Mouse (Mus musculus): Measurements from ENCODE around the gene Fgd3. TPM values are rescaled to one million over a fixed set of nuclear protein-coding genes. Genes with fewer than 3 reads are reported as not detected.

The Fgd3 gene
- polyA plus RNA-seq, 1 experiment: 0.37 TPM

DNA sequence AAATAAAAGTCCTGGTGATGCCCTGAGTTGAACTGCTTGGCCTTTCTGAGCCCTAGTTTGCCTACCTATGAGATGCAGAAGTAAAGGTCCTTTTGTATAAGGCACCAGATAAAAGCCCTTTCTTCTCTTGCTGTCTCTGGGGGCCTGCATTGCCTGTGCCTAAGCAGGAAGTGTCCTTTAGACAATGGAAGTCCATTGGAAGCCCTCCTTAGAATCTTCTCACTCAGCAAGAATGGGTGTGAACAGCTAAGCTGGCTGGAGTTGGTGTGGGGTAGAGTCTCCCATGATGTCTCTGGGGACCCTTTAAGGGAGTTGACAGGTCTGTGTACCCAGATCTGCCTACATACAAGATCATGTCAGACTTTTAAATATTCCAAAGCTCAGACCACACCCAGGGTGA lies 33.3 kb upstream of the Fgd3 start:
- Histone ChIP-seq H3K27ac (ENCODE audit: insufficient read depth, low read length) (no peak overlapping the region), H3K9ac (ENCODE audit: low read depth, poor library complexity, severe bottlenecking) (no peak overlapping the region), H3K9me3 (replicated peaks; ENCODE audit: control insufficient read depth, insufficient read depth, low read length, poor library complexity, severe bottlenecking) (no peaks in the 10 kb centered on the region), H3K4me3 (ENCODE audit: low read depth, low read length) (no peak overlapping the region), H3K4me1 (ENCODE audit: control insufficient read depth, insufficient read depth, low read length) (no peaks in the 10 kb centered on the region), H3K36me3 (ENCODE audit: control insufficient read depth, insufficient read depth, low read length, poor library complexity, severe bottlenecking) (no peaks in the 10 kb centered on the region), H3K27me3 (ENCODE audit: control insufficient read depth, insufficient read depth, low read length, poor library complexity, severe bottlenecking) (no peaks in the 10 kb centered on the region)
- no peak for TF ChIP-seq CTCF (IDR thresholded peaks at IDR 0.05; ENCODE audit: low read depth, low read length)
- no peak for TF ChIP-seq EP300 (IDR thresholded peaks at IDR 0.05; ENCODE audit: insufficient read depth, low read depth, low read length)
- no peak for TF ChIP-seq POLR2A (IDR thresholded peaks at IDR 0.05; ENCODE audit: insufficient read depth, low read length)

DNA sequence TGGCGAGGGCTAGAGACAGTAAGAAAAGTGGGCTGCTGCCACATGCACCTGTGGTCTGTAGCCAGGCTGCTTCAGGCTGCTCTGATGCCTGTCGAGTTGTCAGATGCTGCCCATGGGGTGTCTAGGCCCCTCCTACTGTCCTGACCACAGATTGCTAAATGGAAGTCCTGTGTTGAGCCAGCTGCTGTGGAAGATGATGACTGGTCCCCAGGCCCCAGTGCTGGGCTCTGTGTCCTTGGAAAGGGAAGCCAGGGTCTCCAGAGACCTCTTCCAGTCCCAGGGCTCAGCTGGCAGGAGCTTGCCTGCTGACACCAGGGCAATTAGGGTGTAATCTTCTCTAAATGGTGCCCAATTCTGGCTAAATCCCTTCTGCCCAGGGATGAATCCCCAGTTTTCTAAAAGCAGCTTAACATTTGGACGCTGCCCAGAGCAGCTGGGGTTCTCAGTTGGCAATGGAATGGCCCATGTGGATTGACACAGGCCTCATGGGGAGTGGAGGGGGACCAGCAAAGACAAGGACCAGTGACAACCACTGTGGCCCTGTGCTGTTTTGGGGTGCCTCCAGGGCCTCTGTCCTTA lies 32.6 kb upstream of the Fgd3 start:
- Histone ChIP-seq H3K36me3 (ENCODE audit: control insufficient read depth, insufficient read depth, low read length, poor library complexity, severe bottlenecking) (no peaks in the 10 kb centered on the region), H3K4me1 (ENCODE audit: control insufficient read depth, insufficient read depth, low read length) (no peaks in the 10 kb centered on the region), H3K27ac (ENCODE audit: insufficient read depth, low read length) (no peak overlapping the region), H3K9me3 (replicated peaks; ENCODE audit: control insufficient read depth, insufficient read depth, low read length, poor library complexity, severe bottlenecking) (no peaks in the 10 kb centered on the region), H3K4me3 (ENCODE audit: low read depth, low read length) (no peak overlapping the region), H3K9ac (ENCODE audit: low read depth, poor library complexity, severe bottlenecking) (no peak overlapping the region), H3K27me3 (ENCODE audit: control insufficient read depth, insufficient read depth, low read length, poor library complexity, severe bottlenecking) (no peaks in the 10 kb centered on the region)
- TF ChIP-seq CTCF (IDR thresholded peaks at IDR 0.05; ENCODE audit: low read depth, low read length) (no peak), POLR2A (IDR thresholded peaks at IDR 0.05; ENCODE audit: insufficient read depth, low read length) (no peak), EP300 (IDR thresholded peaks at IDR 0.05; ENCODE audit: insufficient read depth, low read depth, low read length) (no peak)

DNA sequence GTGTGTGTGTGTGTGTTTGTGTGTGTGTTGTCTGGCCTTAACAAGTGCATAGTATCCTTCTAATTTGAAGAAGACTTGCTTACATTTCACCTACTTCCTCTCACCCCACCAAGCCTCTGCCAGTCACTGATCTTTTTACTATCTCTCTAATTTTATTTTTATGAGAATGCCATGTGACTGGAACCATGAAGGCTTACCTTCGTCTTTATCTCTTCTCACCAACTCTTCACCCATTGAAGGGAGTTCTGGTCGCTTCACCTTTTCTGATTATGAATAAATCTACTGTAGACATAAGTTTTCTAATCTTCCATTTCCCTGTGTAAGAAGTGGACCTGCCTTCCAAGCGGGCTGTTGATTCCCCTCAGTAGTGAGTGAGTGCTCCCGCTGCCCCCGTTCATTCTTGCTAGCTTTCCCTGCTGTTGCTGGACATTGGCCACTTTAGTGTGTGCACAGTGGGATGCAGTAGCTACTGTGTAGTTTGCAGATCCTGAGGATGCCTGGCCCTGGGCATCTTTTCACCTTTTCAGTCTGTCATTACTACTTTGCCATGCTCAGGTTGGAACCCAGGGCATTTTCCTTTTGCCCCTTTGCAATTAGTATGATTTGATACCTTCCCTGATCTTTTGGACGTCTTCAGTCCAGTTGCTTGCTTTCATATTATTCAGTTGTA lies 29.9 kb upstream of the Fgd3 start:
- Histone ChIP-seq H3K9me3 (replicated peaks; ENCODE audit: control insufficient read depth, insufficient read depth, low read length, poor library complexity, severe bottlenecking) (no peaks in the 10 kb centered on the region), H3K27me3 (ENCODE audit: control insufficient read depth, insufficient read depth, low read length, poor library complexity, severe bottlenecking) (no peaks in the 10 kb centered on the region), H3K4me1 (ENCODE audit: control insufficient read depth, insufficient read depth, low read length) (no peaks in the 10 kb centered on the region), H3K36me3 (ENCODE audit: control insufficient read depth, insufficient read depth, low read length, poor library complexity, severe bottlenecking) (no peaks in the 10 kb centered on the region), H3K27ac (ENCODE audit: insufficient read depth, low read length) (no peak overlapping the region), H3K9ac (ENCODE audit: low read depth, poor library complexity, severe bottlenecking) (no peak overlapping the region), H3K4me3 (ENCODE audit: low read depth, low read length) (no peak overlapping the region)
- TF ChIP-seq POLR2A (IDR thresholded peaks at IDR 0.05; ENCODE audit: insufficient read depth, low read length) (no peak), EP300 (IDR thresholded peaks at IDR 0.05; ENCODE audit: insufficient read depth, low read depth, low read length) (no peak), CTCF (IDR thresholded peaks at IDR 0.05; ENCODE audit: low read depth, low read length) (no peak)

DNA sequence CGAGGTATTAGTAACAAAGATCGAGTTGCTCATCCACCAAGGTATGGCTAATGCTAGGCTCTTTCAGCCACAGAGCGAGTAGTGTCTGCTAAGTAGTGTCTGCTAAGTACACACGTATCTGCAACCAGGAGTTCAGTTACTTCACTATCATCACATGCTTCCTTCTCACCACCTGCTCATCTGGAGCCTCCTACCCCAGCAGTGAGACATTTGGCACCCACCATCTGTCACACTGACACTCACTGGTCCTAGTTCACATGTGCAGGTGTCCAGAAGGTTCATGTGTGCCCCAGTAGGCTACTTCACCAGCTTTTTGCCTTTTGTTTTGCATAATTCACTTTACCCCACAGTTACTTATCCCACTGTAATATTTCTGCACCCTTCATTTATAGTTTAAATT lies 29.2 kb upstream of the Fgd3 start:
- Histone ChIP-seq H3K9me3 (replicated peaks; ENCODE audit: control insufficient read depth, insufficient read depth, low read length, poor library complexity, severe bottlenecking) (no peaks in the 10 kb centered on the region), H3K27ac (ENCODE audit: insufficient read depth, low read length) (no peak overlapping the region), H3K27me3 (ENCODE audit: control insufficient read depth, insufficient read depth, low read length, poor library complexity, severe bottlenecking) (no peaks in the 10 kb centered on the region), H3K9ac (ENCODE audit: low read depth, poor library complexity, severe bottlenecking) (no peak overlapping the region), H3K36me3 (ENCODE audit: control insufficient read depth, insufficient read depth, low read length, poor library complexity, severe bottlenecking) (no peaks in the 10 kb centered on the region), H3K4me3 (ENCODE audit: low read depth, low read length) (no peak overlapping the region), H3K4me1 (ENCODE audit: control insufficient read depth, insufficient read depth, low read length) (no peaks in the 10 kb centered on the region)
- TF ChIP-seq POLR2A (IDR thresholded peaks at IDR 0.05; ENCODE audit: insufficient read depth, low read length) (no peak), EP300 (IDR thresholded peaks at IDR 0.05; ENCODE audit: insufficient read depth, low read depth, low read length) (no peak), CTCF (IDR thresholded peaks at IDR 0.05; ENCODE audit: low read depth, low read length) (no peak)

DNA sequence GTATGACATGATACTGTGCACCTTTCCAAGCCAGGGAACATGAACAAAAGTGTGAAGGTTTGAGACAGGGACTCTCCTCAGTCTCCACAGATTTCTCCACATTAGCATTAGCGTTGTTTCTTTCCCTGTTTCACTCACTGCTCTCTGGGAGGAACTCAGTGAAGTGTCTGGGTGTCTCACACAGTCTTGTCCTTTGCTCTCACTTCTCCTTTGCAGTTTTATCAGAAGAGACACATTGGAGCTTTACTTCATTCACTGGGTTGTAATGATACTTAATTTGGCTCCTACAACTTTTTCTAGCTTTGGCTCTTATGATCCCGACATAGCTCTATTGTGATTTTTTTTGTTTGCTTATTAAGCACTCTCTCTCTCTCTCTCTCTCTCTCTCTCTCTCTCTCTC lies 28.4 kb upstream of the Fgd3 start:
- H3K9me3 ChIP-seq (replicated peaks; ENCODE audit: control insufficient read depth, insufficient read depth, low read length, poor library complexity, severe bottlenecking): no peaks in the 10 kb centered on the region
- no peaks in the 10 kb centered on the region for H3K36me3 ChIP-seq (ENCODE audit: control insufficient read depth, insufficient read depth, low read length, poor library complexity, severe bottlenecking)
- TF ChIP-seq CTCF (IDR thresholded peaks at IDR 0.05; ENCODE audit: low read depth, low read length) (no peak), POLR2A (IDR thresholded peaks at IDR 0.05; ENCODE audit: insufficient read depth, low read length) (no peak), EP300 (IDR thresholded peaks at IDR 0.05; ENCODE audit: insufficient read depth, low read depth, low read length) (no peak)
- H3K27me3 ChIP-seq (ENCODE audit: control insufficient read depth, insufficient read depth, low read length, poor library complexity, severe bottlenecking): no peaks in the 10 kb centered on the region
- no peaks in the 10 kb centered on the region for H3K4me1 ChIP-seq (ENCODE audit: control insufficient read depth, insufficient read depth, low read length)
- no peak overlapping the region for H3K27ac ChIP-seq (ENCODE audit: insufficient read depth, low read length)
- H3K4me3 ChIP-seq (ENCODE audit: low read depth, low read length): no peak overlapping the region
- H3K9ac ChIP-seq (ENCODE audit: low read depth, poor library complexity, severe bottlenecking): no peak overlapping the region

DNA sequence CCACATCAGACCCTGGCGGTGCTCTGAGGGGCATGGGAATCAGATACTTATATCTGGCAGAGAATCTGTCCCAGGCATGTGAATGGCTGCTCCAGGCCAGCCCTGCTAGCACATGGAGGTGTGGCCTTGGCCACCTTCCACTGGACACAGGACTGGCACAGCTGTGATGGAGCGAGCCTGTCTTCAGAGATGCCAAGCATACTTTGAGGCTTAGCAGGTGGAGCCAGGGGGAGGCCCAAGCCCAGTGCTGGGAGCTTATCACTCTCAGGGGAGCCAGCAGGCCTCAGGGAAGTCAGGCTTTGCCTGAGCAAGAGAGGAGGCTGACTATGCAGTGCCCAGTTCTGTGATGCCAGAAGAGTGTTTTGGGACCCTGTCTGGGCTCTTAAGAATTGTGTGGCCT lies 25.4 kb upstream of the Fgd3 start:
- H3K36me3 ChIP-seq (ENCODE audit: control insufficient read depth, insufficient read depth, low read length, poor library complexity, severe bottlenecking): no peaks in the 10 kb centered on the region
- H3K9me3 ChIP-seq (replicated peaks; ENCODE audit: control insufficient read depth, insufficient read depth, low read length, poor library complexity, severe bottlenecking): no peaks in the 10 kb centered on the region
- no peak overlapping the region for H3K27ac ChIP-seq (ENCODE audit: insufficient read depth, low read length)
- no peak for TF ChIP-seq EP300 (IDR thresholded peaks at IDR 0.05; ENCODE audit: insufficient read depth, low read depth, low read length)
- no peak for TF ChIP-seq CTCF (IDR thresholded peaks at IDR 0.05; ENCODE audit: low read depth, low read length)
- TF ChIP-seq POLR2A (IDR thresholded peaks at IDR 0.05; ENCODE audit: insufficient read depth, low read length): no peak
- no peak overlapping the region for H3K9ac ChIP-seq (ENCODE audit: low read depth, poor library complexity, severe bottlenecking)
- H3K27me3 ChIP-seq (ENCODE audit: control insufficient read depth, insufficient read depth, low read length, poor library complexity, severe bottlenecking): no peaks in the 10 kb centered on the region
- H3K4me3 ChIP-seq (ENCODE audit: low read depth, low read length): no peak overlapping the region
- no peaks in the 10 kb centered on the region for H3K4me1 ChIP-seq (ENCODE audit: control insufficient read depth, insufficient read depth, low read length)
